Mouse (Mus musculus): ENCODE measurements around the gene Ypel1. TPM values are rescaled to one million over a fixed set of nuclear protein-coding genes. Genes with fewer than 3 reads are reported as not detected.

Gene Ypel1
- polyA plus RNA-seq, 1 experiment from 2014 or later = 1.2 TPM

GRCm38 (mm10) chr16:17124119-17124870 lies 54.8 kb downstream of the Ypel1 start:
- Histone ChIP-seq H3K9me3 (ENCODE audit: low read length) (no peaks in the 10 kb centered on the region), H3K27me3 (ENCODE audit: insufficient read depth, low read length) (no peaks in the 10 kb centered on the region), H3K4me1 (ENCODE audit: insufficient read depth) (peaks cover 21% of the 10 kb centered on the region), H3K9ac (replicated peaks) (peak overlapping the region; percentile 58), H3K4me3 (ENCODE audit: low read depth, low read length) (peak overlapping the region; percentile 50), H3K36me3 (replicated peaks; ENCODE audit: insufficient read depth, low read length) (no peaks in the 10 kb centered on the region), H3K4me2 (ENCODE audit: low read depth, low read length) (peak overlapping the region; percentile 75), H3K27ac (ENCODE audit: low read depth) (no peak overlapping the region)
- no peak for TF ChIP-seq CTCF (IDR thresholded peaks at IDR 0.05; ENCODE audit: low read depth)
- no peak for TF ChIP-seq EP300 (IDR thresholded peaks at IDR 0.05; ENCODE audit: low read depth)
- WGBS (ENCODE audit: insufficient replicate concordance) = 8% methylated on average over 22 of the region's 22 CpGs
- DNase-seq (no peak), ATAC-seq (no peak; the same call in 1 of the 2 replicates)

- H3K4me2 ChIP-seq (ENCODE audit: low read depth, low read length) = peak within 1 kb of the TSS; percentile 75
- WGBS (ENCODE audit: insufficient replicate concordance) = under 1% methylated on average over 25 of the region's 25 CpGs
- peak within 1 kb of the TSS; percentile 50 for H3K4me3 ChIP-seq (ENCODE audit: low read depth, low read length)
- H3K9me3 ChIP-seq (ENCODE audit: low read length) = no peaks in the 10 kb centered on the region
- H3K4me1 ChIP-seq (ENCODE audit: insufficient read depth) = peaks cover 21% of the 10 kb centered on the region
- ATAC-seq = peak; percentile 98
- no peaks in the 10 kb centered on the region for H3K27me3 ChIP-seq (ENCODE audit: insufficient read depth, low read length)
- H3K36me3 ChIP-seq (replicated peaks; ENCODE audit: insufficient read depth, low read length) = no peaks in the 10 kb centered on the region
- H3K27ac ChIP-seq (ENCODE audit: low read depth) = no peak within 1 kb of the TSS
- H3K9ac ChIP-seq (replicated peaks) = peak within 1 kb of the TSS; percentile 58
- TF ChIP-seq CTCF (IDR thresholded peaks at IDR 0.05; ENCODE audit: low read depth) = no peak
- no peak for TF ChIP-seq EP300 (IDR thresholded peaks at IDR 0.05; ENCODE audit: low read depth)
- peak; percentile 87 for DNase-seq
These were observed 55.5 kb downstream of the Ypel1 start, which contains the start of gene 2610318N02Rik for GRCm38 (mm10) chr16:17124871-17125520. TSS of gene 2610318N02Rik (minus strand) at chr16:17125167.

- Histone ChIP-seq H3K27me3 (ENCODE audit: insufficient read depth, low read length) (no peaks in the 10 kb centered on the region), H3K9me3 (ENCODE audit: low read length) (no peaks in the 10 kb centered on the region), H3K4me1 (ENCODE audit: insufficient read depth) (peaks cover 27% of the 10 kb centered on the region), H3K4me2 (ENCODE audit: low read depth, low read length) (no peak overlapping the region), H3K4me3 (ENCODE audit: low read depth, low read length) (no peak overlapping the region), H3K9ac (replicated peaks) (no peak overlapping the region), H3K27ac (ENCODE audit: low read depth) (no peak overlapping the region), H3K36me3 (replicated peaks; ENCODE audit: insufficient read depth, low read length) (no peaks in the 10 kb centered on the region)
- ATAC-seq (no peak), DNase-seq (peak; percentile 60)
- WGBS (ENCODE audit: insufficient replicate concordance) = 87% methylated on average over 1 of the region's 1 CpGs
- TF ChIP-seq CTCF (IDR thresholded peaks at IDR 0.05; ENCODE audit: low read depth) = peak; percentile 90
- no peak for TF ChIP-seq EP300 (IDR thresholded peaks at IDR 0.05; ENCODE audit: low read depth)
These were observed 57.8 kb downstream of the Ypel1 start for GRCm38 (mm10) chr16:17127292-17127691.

- Histone ChIP-seq H3K27ac (ENCODE audit: low read depth) (no peak overlapping the region), H3K9me3 (ENCODE audit: low read length) (no peaks in the 10 kb centered on the region), H3K36me3 (replicated peaks; ENCODE audit: insufficient read depth, low read length) (no peaks in the 10 kb centered on the region), H3K9ac (replicated peaks) (peak overlapping the region; percentile 72), H3K4me1 (ENCODE audit: insufficient read depth) (peaks cover 11% of the 10 kb centered on the region; the same call in 1 of the 2 replicates), H3K4me3 (ENCODE audit: low read depth, low read length) (peak overlapping the region; percentile 68), H3K27me3 (ENCODE audit: insufficient read depth, low read length) (no peaks in the 10 kb centered on the region), H3K4me2 (ENCODE audit: low read depth, low read length) (peak overlapping the region; percentile 96)
- DNase-seq (peak; percentile 47), ATAC-seq (no peak)
- 3% methylated on average over 43 of the region's 43 CpGs for WGBS (ENCODE audit: insufficient replicate concordance)
- TF ChIP-seq CTCF (IDR thresholded peaks at IDR 0.05; ENCODE audit: low read depth) (peak; percentile 66; the same call in 1 of the 2 replicates), EP300 (IDR thresholded peaks at IDR 0.05; ENCODE audit: low read depth) (no peak)
These were observed 61.9 kb downstream of the Ypel1 start for GRCm38 (mm10) chr16:17131191-17132088.

- H3K9me3 ChIP-seq (ENCODE audit: low read length) = no peaks in the 10 kb centered on the region
- H3K27me3 ChIP-seq (ENCODE audit: insufficient read depth, low read length) = no peaks in the 10 kb centered on the region
- peak within 1 kb of the TSS; percentile 68 for H3K4me3 ChIP-seq (ENCODE audit: low read depth, low read length)
- H3K9ac ChIP-seq (replicated peaks) = peak within 1 kb of the TSS; percentile 72
- H3K4me2 ChIP-seq (ENCODE audit: low read depth, low read length) = peak within 1 kb of the TSS; percentile 96
- DNase-seq (peak; percentile 98), ATAC-seq (peak; percentile 98)
- no peaks in the 10 kb centered on the region for H3K36me3 ChIP-seq (replicated peaks; ENCODE audit: insufficient read depth, low read length)
- H3K4me1 ChIP-seq (ENCODE audit: insufficient read depth) = peaks cover 11% of the 10 kb centered on the region; the same call in 1 of the 2 replicates
- H3K27ac ChIP-seq (ENCODE audit: low read depth) = no peak within 1 kb of the TSS
- no peak; the same call in none of the 2 replicates for TF ChIP-seq CTCF (IDR thresholded peaks at IDR 0.05; ENCODE audit: low read depth)
- no peak for TF ChIP-seq EP300 (IDR thresholded peaks at IDR 0.05; ENCODE audit: low read depth)
- under 1% methylated on average over 46 of the region's 47 CpGs for WGBS (ENCODE audit: insufficient replicate concordance)
These were observed 62.8 kb downstream of the Ypel1 start, which contains the start of gene Sdf2l1 for GRCm38 (mm10) chr16:17132089-17132905. TSS of gene Sdf2l1 (minus strand) at chr16:17132383.
